Mouse (Mus musculus) brain, embryonic 14.5 days (tissue): ENCODE data around the gene Pom121l2. TPM values are rescaled to one million over a fixed set of nuclear protein-coding genes. Genes with fewer than 3 reads are reported as not detected.

ENCODE experiments used
- DNase-seq: peaks from one replicate; pipeline ENCODE4 v3.0.0-alpha.2; 2011; ENCODE audit warnings: low read depth
- CTCF ChIP-seq: fragments of 200-500 bp; IDR thresholded peaks from 2 replicates; pipeline ENCODE4 v1.5.1; 2012; ENCODE audit warnings: inconsistent platforms, mild to moderate bottlenecking, moderate library complexity, borderline replicate concordance; ENCODE audit not compliant: insufficient read depth, insufficient read length; ENCODE audit errors: extremely low read depth
- POLR2A ChIP-seq: fragments of 200-500 bp; IDR thresholded peaks from 2 replicates; pipeline ENCODE4 v1.6.1; 2012; ENCODE audit warnings: mild to moderate bottlenecking, inconsistent platforms, borderline replicate concordance; ENCODE audit not compliant: poor library complexity, insufficient read depth, insufficient read length, severe bottlenecking; ENCODE audit errors: extremely low read depth
- polyA plus RNA-seq: library from polyadenylated mRNA; depleted of rRNA; stranded (reverse); fragments of >200 nt; gene quantifications from 2 replicates; pipeline ENCODE4 v1.2.3, GENCODE M21; 2012

Pom121l2 gene
- polyA plus RNA-seq, 1 experiment: 0.04 TPM

DNA sequence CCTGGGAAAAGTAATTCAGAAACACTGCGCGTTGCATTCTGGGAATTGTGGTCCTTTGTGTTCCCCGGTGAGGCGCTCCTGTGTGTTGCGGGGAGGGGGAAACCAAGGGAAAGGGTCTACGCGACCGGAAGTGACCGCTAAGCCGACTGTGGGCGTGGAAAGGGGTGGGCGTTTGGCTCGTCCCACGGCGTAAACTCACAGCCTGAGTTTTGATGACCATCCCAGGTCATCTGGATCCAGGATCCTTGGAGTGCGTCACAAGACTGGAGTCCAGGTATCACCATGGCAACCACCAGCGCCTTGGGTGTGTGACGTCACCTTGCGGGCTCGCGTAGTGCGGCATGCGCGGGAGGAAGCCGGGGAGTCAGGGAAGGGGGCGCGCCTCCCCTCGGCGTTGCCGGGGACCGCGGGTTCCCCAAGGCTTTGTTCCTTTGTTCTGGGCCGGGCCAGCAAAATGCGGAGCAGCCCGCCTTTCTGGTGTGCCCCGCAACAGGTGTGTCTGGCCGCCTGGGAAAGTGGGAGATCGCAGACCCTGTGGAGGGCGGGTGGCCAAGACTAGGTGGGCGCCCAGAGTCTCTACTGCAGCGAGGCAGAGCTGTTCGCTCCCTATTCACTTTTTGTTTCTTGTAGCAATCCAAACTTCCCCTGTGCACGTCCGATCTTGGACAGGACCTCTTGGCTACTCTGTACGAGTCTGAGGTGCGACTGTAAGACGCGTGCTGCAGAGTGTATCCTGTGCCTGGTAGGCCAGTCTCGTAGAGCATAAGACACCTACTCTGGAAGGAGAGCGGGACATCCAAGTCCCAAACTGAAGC lies 35.9 kb upstream of the Pom121l2 start, which contains the start of gene Zfp184:
Zfp184 (plus strand) TSS at position 169 of the 815 bp plus-strand sequence.
- TF ChIP-seq POLR2A (peak; percentile 25; the same call in 1 of the 2 replicates), CTCF (peak; percentile 14; the same call in 1 of the 2 replicates)
- DNase-seq: peak; percentile 98

DNA sequence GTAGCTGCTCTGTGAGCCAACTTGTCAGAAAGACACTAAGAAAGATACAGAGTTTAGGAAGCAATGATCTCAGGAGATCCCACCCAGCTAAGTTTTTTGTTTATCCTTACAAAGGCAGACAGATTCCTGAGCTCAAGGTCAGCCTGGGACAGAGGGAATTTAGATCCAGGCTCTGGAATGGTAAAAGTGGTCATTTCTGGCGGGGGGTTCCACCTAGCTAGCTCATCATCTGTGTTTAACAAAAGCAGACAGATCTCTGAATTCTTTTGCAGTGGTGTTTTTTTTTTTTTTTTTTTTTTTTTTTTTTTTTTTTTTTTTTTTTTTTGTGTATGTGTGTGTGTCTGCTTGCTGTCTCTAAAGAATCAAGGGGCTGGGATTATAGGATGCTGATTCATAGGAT lies 11.7 kb upstream of the Pom121l2 start:
- DNase-seq: no peak
- no peak for TF ChIP-seq CTCF
- TF ChIP-seq POLR2A: no peak

DNA sequence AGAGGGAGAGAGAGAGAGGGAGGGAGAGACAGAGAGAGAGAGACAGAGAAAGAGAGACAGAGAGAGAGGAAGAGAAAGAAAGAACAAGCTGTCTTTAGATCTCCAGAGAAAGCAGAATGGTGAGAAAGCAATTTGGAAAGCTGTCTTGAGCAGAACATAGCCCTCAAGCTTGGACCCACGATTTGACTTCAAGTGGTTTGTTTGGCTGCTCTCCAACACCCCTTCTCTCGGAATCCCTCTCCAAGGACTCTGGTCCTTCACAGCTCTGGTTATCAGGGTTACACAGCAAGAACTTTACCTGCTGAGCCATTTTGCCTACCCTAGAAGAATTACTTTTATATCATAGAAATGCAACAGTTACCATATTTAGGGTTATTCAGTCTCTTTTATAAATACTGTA lies 11.2 kb upstream of the Pom121l2 start:
- TF ChIP-seq POLR2A (no peak), CTCF (no peak)
- DNase-seq: no peak

DNA sequence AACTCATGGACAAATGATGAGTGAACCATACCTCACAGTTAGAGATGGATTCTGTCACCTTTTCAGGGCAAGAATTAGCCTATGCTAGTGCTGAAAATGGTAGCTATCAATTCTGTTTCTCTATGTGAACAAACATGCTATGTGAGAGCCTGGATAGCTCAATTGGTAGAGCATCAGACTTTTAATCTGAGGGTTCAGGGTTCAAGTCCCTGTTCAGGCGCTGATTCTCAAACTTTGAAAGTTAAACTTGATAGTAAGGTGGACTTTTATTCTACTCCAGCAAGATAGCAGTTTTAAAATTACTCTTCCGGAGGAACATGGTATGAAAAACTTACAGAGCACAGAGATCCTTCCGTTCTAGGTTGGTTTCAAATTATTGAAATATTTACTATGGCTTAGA lies 9.4 kb upstream of the Pom121l2 start:
- no peak for TF ChIP-seq POLR2A
- TF ChIP-seq CTCF: no peak
- peak; percentile 1 for DNase-seq

DNA sequence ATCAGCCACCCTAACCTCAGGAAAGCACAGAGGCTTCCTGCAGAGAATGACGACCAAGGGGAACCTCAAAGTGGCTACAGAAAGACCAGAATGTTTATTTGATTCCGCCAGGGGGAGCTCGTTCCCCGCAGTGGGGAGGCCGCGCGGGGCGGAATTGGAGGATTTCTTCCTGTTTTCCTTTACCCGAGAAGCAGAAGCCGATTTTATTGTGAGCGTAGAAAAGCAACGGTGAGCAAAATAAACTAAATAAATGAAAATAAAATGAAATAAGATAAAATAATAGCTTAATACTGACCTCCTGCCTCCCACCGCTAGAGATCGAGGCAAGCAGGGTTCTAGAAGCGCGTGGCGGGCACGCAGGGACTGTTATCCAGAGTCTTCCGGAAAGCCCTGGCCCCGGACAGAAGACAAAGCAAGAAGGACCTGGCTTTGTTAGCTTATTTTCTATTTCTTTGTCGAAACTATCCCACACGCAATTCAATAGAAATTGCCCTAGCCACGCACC lies 6.7 kb upstream of the Pom121l2 start:
- TF ChIP-seq POLR2A: 0 out of 2 replicates have a peak, but pooled peaks have one; percentile 10
- peak; percentile 92 for TF ChIP-seq CTCF
- DNase-seq: peak; percentile 96

DNA sequence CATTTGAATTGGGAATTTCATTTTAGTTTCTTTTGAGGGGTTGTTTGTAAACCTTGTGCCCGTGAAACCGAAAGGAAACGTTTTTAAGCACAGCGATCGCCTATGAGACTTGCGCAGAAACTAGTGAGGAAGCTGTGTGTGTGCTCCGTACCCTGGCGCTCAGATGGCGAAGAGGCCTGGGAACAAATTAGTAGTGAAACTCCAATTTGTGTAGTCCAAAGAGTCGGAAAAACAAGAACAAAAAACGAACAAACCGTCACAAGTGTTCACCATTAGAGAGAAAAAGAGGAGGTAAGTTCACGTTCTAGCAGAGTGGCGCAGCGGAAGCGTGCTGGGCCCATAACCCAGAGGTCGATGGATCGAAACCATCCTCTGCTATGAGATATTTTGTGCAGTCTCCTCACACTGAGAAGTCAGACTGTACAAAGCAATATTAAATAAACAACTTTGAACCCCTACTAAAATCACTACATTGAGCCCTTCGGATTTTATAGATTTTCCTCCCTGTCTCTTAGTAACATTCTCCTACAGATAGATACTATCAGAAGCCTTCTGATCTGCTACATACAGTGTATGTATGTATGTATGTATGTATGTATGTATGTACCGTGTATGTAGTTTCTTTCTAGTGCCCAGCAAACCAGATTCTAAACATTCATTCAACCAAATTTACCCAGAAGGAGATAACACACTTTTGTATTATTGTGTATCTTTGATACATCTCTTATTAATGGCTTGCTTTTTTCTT lies 6.1 kb upstream of the Pom121l2 start:
- peak; percentile 91 for DNase-seq
- TF ChIP-seq CTCF (no peak), POLR2A (no peak)

DNA sequence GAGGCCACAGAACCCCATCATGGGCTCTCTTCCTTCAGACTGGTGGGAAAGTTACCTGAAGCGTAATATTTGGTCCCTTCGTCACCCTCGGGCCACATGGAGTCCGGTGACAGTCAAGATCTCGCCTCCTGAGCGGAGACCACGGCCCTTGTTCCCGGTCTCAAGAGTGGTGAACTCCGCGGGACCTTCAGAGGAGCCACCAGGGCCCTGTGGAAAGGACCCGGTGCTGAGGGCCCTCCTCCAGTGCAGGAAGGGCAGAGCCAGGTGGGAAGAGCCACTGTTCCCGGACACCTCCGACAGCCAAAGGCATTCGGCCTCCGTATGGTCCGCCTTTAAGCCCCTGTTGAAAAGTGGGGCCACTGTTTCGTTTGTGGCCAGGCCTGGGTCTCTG lies 804 bp downstream of the Pom121l2 start:
- no peak for DNase-seq
- TF ChIP-seq CTCF: no peak
- no peak for TF ChIP-seq POLR2A

DNA sequence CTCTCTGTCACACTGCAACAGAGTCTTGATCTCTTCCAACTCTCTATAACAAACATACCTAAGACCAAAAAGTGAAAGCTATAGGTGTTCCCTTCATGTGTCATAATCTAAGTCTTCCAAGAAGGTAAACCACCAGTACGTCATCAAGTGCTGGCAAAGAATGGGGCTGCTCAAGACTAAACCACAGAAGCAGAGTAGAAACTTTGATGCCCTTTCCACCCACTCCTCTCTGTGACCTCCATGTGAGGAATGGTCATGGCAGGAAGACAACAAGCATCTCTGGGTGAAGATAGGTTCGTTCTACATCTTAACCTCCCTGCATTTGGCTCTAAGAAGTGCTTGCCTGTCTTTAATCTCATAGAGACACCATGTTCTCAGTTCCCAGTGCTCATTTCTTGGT lies 3.5 kb downstream of the Pom121l2 start:
- TF ChIP-seq POLR2A (no peak), CTCF (no peak)
- no peak for DNase-seq

DNA sequence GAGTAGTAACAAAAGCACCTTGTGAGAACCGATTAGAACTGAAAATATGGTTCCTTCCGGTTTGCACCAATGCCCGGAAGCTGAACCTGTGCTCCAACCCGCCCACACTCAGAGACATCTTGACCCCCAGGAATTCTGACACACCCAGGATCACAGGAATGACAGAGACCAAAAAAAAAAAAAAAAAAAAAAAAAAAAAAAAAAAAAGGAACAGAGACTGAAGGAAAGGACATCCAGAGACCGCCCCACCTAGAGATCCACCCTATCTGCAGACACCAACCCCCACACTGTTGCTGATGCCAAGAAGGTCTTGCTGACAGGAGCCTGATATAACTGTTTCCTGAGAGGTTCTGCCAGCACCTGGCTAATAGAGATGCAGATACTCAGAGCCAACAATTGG lies 11.6 kb downstream of the Pom121l2 start:
- DNase-seq: no peak
- TF ChIP-seq CTCF: no peak
- no peak for TF ChIP-seq POLR2A

DNA sequence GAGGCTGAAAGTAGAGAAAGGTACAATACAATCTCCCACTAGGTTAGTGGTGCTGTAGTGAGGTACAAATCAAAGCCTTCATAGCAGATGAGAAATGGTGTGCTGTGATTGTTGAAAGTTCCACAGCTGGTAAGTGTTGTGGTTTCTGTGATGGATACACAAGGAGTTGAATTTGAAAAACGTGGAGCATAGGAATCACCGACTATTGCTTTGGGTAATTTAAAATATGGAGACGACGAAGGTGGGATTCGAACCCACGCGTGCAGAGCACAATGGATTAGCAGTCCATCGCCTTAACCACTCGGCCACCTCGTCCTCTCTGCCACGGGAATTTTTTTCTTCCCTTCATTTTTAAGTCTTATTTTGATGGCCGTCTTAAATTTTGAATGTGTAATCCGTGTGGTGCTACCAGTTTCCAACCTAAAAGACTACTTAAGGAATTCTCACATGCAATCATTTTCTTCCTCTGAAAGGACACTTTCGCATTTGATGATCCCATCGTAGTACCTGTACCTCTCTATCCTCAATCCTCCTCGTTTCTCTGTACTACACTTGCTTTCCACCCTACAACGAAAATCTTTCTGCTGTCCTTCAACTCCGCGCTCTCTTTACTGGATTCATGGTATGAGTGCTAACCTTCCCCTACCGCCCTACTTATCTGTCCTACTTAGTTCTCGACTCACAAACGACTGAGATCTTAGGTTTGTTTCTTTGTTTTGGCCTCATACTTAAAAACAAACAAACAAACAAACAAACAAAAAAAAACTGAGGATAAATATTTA lies 13.2 kb downstream of the Pom121l2 start:
- TF ChIP-seq POLR2A: no peak
- no peak for TF ChIP-seq CTCF

DNA sequence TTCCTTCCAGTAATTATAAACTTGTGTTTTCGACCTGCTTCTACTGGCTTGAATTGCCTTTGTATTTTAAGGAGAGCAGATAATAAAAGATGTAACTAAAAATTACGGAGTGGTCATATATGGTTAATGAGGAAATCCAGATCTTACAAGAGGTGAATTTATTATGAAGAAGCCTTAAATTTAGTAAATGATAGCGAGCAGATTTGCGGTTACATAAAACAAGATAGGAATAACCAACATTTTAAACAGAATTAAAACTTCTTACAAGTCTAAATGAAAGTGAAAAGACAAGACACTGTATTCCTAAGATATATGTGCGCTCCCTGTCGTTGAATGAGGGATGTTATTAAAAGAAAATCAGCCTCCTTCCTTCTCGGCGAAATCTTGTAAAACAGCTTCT lies 13.9 kb downstream of the Pom121l2 start:
- no peak for TF ChIP-seq POLR2A
- no peak for TF ChIP-seq CTCF
- peak; percentile 62 for DNase-seq

More for the DNA sequence above, 13.2 kb downstream of the Pom121l2 start:
- peak; percentile 50 for DNase-seq
